Mouse (Mus musculus): ENCODE measurements at regions not wholly inside any gene's neighbourhood (a gene's known extent, or its start where the extent isn't known, plus 50 kb on each side); places are given as distances from the start of the nearest gene placed in this dataset.
A peak's percentile ranks its signal among the peaks of the same experiment; 100 is the strongest.

DNA sequence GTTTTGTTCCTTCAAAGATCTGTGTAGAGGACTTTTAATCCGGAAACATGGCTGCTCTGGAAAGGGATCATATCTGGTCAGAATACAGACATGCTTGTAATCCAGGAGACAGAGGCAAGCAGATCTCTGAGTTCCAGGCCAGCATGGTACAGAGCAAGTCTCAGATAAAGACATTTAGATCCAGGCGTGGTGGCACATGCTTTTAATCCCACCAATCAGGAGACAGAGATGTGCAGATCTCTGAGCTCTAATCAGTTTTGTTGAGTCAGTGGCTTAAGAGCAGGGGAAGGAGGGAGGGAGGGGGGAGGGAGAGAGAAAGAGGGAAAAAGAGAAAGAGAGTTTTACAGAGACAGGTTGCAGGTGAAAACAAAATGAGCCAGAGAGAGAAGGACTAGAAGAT, 372.0 kb downstream of the Pdha2 start:
- Histone ChIP-seq H3K9me3 (replicated peaks; ENCODE audit: insufficient read depth, low read length) (no peaks in the 10 kb centered on the region), H3K79me2 (ENCODE audit: control insufficient read depth, insufficient read depth, low read length, poor library complexity) (no peaks in the 10 kb centered on the region)

DNA sequence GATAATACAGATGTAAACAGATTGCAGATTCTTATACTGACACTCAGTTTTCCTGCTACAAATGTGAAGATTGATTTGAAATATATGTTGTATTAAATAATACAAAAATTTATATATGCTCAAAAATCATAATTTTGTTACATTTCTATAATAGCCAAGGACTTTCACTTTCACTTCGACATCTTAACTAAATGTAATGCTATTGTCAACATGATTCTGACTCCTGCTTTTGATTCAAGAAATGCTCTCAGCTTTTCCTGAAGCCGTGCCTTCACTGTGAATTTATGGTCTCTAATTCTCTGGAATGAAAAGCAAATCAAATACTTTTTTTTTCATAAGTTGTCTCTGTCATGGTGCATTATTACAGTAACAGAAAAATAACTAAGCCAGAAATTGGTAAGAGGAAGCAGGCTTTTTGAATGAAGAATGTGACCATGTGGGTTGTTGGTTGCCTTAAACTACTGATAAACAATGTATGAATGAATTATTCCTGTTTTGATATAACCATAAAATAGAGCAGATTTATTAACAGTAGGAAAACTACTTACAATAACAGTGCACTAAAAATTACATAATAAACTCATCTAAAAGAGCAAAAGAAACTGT, 374.1 kb downstream of the Pdha2 start:
- Histone ChIP-seq H3K9ac (ENCODE audit: control insufficient read depth, low read depth, low read length, poor library complexity, severe bottlenecking) (peak overlapping the region; percentile 81), H3K4me3 (ENCODE audit: control insufficient read depth in 1 of 2, insufficient read depth in 1 of 2, low read depth in 2 of 2, low read length in 2 of 2) (peak overlapping the region; percentile 56 to 97), H3K27ac (ENCODE audit: control insufficient read depth, low read depth, low read length) (peak overlapping the region; percentile 69), H3K4me1 (ENCODE audit: control insufficient read depth in 1 of 2, insufficient read depth in 2 of 2, low read length in 2 of 2) (peaks cover 2 to 14% of the 10 kb centered on the region in 2 experiments; a peak in 3 of 4 replicates), H3K27me3 (ENCODE audit: control insufficient read depth in 1 of 2, insufficient read depth in 2 of 2, low read length in 2 of 2) (no peaks in the 10 kb centered on the region), H3K36me3 (ENCODE audit: control insufficient read depth in 1 of 2, insufficient read depth in 2 of 2, low read length in 2 of 2) (peaks cover 0 to 10% of the 10 kb centered on the region in 2 experiments; a peak in 2 of 4 replicates), H3K9me3 (replicated peaks; ENCODE audit: insufficient read depth, low read length) (no peaks in the 10 kb centered on the region), H3K79me2 (ENCODE audit: control insufficient read depth, insufficient read depth, low read length, poor library complexity) (no peaks in the 10 kb centered on the region)
- peak; percentile 68 for DNase-seq (ENCODE audit: low read depth, low spot score)
- TF ChIP-seq RCOR1 (IDR thresholded peaks at IDR 0.05; ENCODE audit: low read depth, low read length), result no peak
- 0 out of 2 replicates have a peak, but pooled peaks have one; percentile 13 for TF ChIP-seq SMC3 (IDR thresholded peaks at IDR 0.05; ENCODE audit: low read depth, low read length)
- TF ChIP-seq USF1 (IDR thresholded peaks at IDR 0.05; ENCODE audit: low read depth, low read length), result 0 out of 2 replicates have a peak, but pooled peaks have one; percentile 15
- TF ChIP-seq EP300 (IDR thresholded peaks at IDR 0.05; ENCODE audit: low read depth in 1 of 2, low read length in 2 of 2), result peak in 1 of 2 experiments; percentile 15; a peak in 1 of 4 replicates
- TF ChIP-seq UBTF (IDR thresholded peaks at IDR 0.05; ENCODE audit: borderline replicate concordance, insufficient read depth, low read depth, low read length), result no peak
- TF ChIP-seq GATA1 (IDR thresholded peaks at IDR 0.05; ENCODE audit: low read depth, low read length), result no peak; the same call in 1 of the 2 replicates
- peak; percentile 17; the same call in 1 of the 2 replicates for TF ChIP-seq ZC3H11A (IDR thresholded peaks at IDR 0.05; ENCODE audit: low read depth, low read length)
- TF ChIP-seq TBP (IDR thresholded peaks at IDR 0.05; ENCODE audit: low read depth, low read length), result peak; percentile 37; the same call in 1 of the 2 replicates
- no peak for TF ChIP-seq USF2 (IDR thresholded peaks at IDR 0.05; ENCODE audit: borderline replicate concordance in 1 of 2, insufficient read depth in 1 of 2, low read depth in 1 of 2, low read length in 2 of 2)
- TF ChIP-seq MAX (IDR thresholded peaks at IDR 0.05; ENCODE audit: low read length), result no peak
- TF ChIP-seq E2F4 (IDR thresholded peaks at IDR 0.05; ENCODE audit: borderline replicate concordance, low read depth, low read length), result no peak
- no peak for TF ChIP-seq ZKSCAN1 (IDR thresholded peaks at IDR 0.05; ENCODE audit: low read depth, low read length)
- TF ChIP-seq SIN3A (IDR thresholded peaks at IDR 0.05; ENCODE audit: low read length), result peak; percentile 44
- no peak for TF ChIP-seq NELFE (IDR thresholded peaks at IDR 0.05; ENCODE audit: low read depth, low read length)
- no peak for TF ChIP-seq ZNF384 (IDR thresholded peaks at IDR 0.05; ENCODE audit: low read depth, low read length)
- peak; percentile 64; the same call in 1 of the 2 replicates for TF ChIP-seq ETS1 (IDR thresholded peaks at IDR 0.05; ENCODE audit: low read depth, low read length)
- TF ChIP-seq GABPA (IDR thresholded peaks at IDR 0.05; ENCODE audit: low read depth, low read length), result no peak
- TF ChIP-seq HCFC1 (IDR thresholded peaks at IDR 0.05; ENCODE audit: low read depth, low read length), result 0 out of 2 replicates have a peak, but pooled peaks have one; percentile 36
- TF ChIP-seq BHLHE40 (IDR thresholded peaks at IDR 0.05; ENCODE audit: borderline replicate concordance, low read depth, low read length), result no peak
- no peak for TF ChIP-seq CHD2 (IDR thresholded peaks at IDR 0.05; ENCODE audit: low read length)
- no peak for TF ChIP-seq CTCF (IDR thresholded peaks at IDR 0.05 in 2 of 3, conservative IDR thresholded peaks at IDR 0.05 in 1 of 3; ENCODE audit: control insufficient read depth in 1 of 3, insufficient read depth in 1 of 3, low read depth in 2 of 3, low read length in 3 of 3, poor library complexity in 1 of 3, severe bottlenecking in 1 of 3)
- no peak for TF ChIP-seq POLR2AphosphoS2 (IDR thresholded peaks at IDR 0.05; ENCODE audit: low read length)
- TF ChIP-seq MAFK (IDR thresholded peaks at IDR 0.05; ENCODE audit: borderline replicate concordance, low read depth, low read length), result no peak

More for the DNA sequence above, 372.0 kb downstream of the Pdha2 start:
- TF ChIP-seq E2F4 (IDR thresholded peaks at IDR 0.05; ENCODE audit: borderline replicate concordance, low read depth, low read length), result no peak
- TF ChIP-seq RCOR1 (IDR thresholded peaks at IDR 0.05; ENCODE audit: low read depth, low read length), result no peak
- TF ChIP-seq GATA1 (IDR thresholded peaks at IDR 0.05; ENCODE audit: low read depth, low read length), result peak; percentile 27; the same call in 1 of the 2 replicates
- no peak for TF ChIP-seq ZNF384 (IDR thresholded peaks at IDR 0.05; ENCODE audit: low read depth, low read length)
- TF ChIP-seq ZMIZ1 (IDR thresholded peaks at IDR 0.05; ENCODE audit: low read depth, low read length), result no peak
- TF ChIP-seq USF1 (IDR thresholded peaks at IDR 0.05; ENCODE audit: low read depth, low read length), result peak; percentile 56
- no peak for TF ChIP-seq TBP (IDR thresholded peaks at IDR 0.05; ENCODE audit: low read depth, low read length)
- no peak for TF ChIP-seq SMC3 (IDR thresholded peaks at IDR 0.05; ENCODE audit: low read depth, low read length)
- no peak for TF ChIP-seq BHLHE40 (IDR thresholded peaks at IDR 0.05; ENCODE audit: borderline replicate concordance, low read depth, low read length)
- no peak for TF ChIP-seq GABPA (IDR thresholded peaks at IDR 0.05; ENCODE audit: low read depth, low read length)
- TF ChIP-seq EP300 (IDR thresholded peaks at IDR 0.05; ENCODE audit: low read depth in 1 of 2, low read length in 2 of 2), result peak in 1 of 2 experiments; percentile 39; a peak in 1 of 4 replicates
- no peak for TF ChIP-seq TCF12 (IDR thresholded peaks at IDR 0.05; ENCODE audit: low read depth, low read length)
- no peak for TF ChIP-seq CHD2 (IDR thresholded peaks at IDR 0.05; ENCODE audit: low read length)
- no peak for TF ChIP-seq POLR2A (IDR thresholded peaks at IDR 0.05; ENCODE audit: control insufficient read depth in 1 of 2, insufficient read depth in 1 of 2, low read depth in 1 of 2, low read length in 2 of 2, poor library complexity in 1 of 2)
- TF ChIP-seq HCFC1 (IDR thresholded peaks at IDR 0.05; ENCODE audit: low read depth, low read length), result no peak
- TF ChIP-seq SIN3A (IDR thresholded peaks at IDR 0.05; ENCODE audit: low read length), result no peak
- no peak for TF ChIP-seq NELFE (IDR thresholded peaks at IDR 0.05; ENCODE audit: low read depth, low read length)
- no peak for TF ChIP-seq MYC (IDR thresholded peaks at IDR 0.05; ENCODE audit: low read depth, low read length)
- no peak for TF ChIP-seq POLR2AphosphoS2 (IDR thresholded peaks at IDR 0.05; ENCODE audit: low read length)
- TF ChIP-seq ZC3H11A (IDR thresholded peaks at IDR 0.05; ENCODE audit: low read depth, low read length), result no peak
- peaks cover 2 to 14% of the 10 kb centered on the region in 2 experiments; a peak in 3 of 4 replicates for H3K4me1 ChIP-seq (ENCODE audit: control insufficient read depth in 1 of 2, insufficient read depth in 2 of 2, low read length in 2 of 2)
- peak; percentile 48 for DNase-seq (ENCODE audit: low read depth, low spot score)
- no peak overlapping the region for H3K4me3 ChIP-seq (ENCODE audit: control insufficient read depth in 1 of 2, insufficient read depth in 1 of 2, low read depth in 2 of 2, low read length in 2 of 2)
- H3K27me3 ChIP-seq (ENCODE audit: control insufficient read depth in 1 of 2, insufficient read depth in 2 of 2, low read length in 2 of 2), result no peaks in the 10 kb centered on the region
- H3K9ac ChIP-seq (ENCODE audit: control insufficient read depth, low read depth, low read length, poor library complexity, severe bottlenecking), result no peak overlapping the region
- H3K36me3 ChIP-seq (ENCODE audit: control insufficient read depth in 1 of 2, insufficient read depth in 2 of 2, low read length in 2 of 2), result peaks cover 0 to 10% of the 10 kb centered on the region in 2 experiments; a peak in 2 of 4 replicates
- peak overlapping the region; percentile 27; the same call in 1 of the 2 replicates for H3K27ac ChIP-seq (ENCODE audit: control insufficient read depth, low read depth, low read length)

All from MEL (cell line).